Mouse (Mus musculus): ENCODE measurements at regions not wholly inside any gene's neighbourhood (a gene's known extent, or its start where the extent isn't known, plus 50 kb on each side); places are given as distances from the start of the nearest gene placed in this dataset.
"Not testable (repeated sequence)": the region's sequence is repeated elsewhere in the genome, so short reads cannot be mapped to it uniquely, and the experiment has no call there.

DNA sequence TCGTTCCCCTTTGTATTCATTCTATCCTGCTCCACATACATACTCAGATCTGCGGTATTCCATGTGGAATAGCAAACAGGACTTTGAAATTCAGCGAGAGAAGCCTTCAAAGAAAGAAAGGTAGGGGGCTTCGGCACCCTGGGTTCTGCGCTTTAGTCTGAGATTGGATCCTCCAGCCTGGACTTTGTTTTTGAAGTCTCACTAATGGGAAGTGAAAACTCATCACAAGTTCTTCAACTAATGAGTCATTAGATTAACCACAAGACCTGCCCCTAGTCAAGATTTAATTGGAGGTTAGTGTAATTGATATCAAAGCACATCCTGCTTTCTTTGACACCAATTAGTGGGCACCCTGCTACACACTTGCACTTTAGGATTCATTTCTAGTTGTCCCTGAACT lies 492.5 kb upstream of the Zfp960 start:
- Histone ChIP-seq H3K36me3 (ENCODE audit: inconsistent target) (no peaks in the 10 kb centered on the region), H3K4me3 (ENCODE audit: inconsistent target) (no peak overlapping the region), H3K79me2 (ENCODE audit: inconsistent target) (no peaks in the 10 kb centered on the region), H3K27ac (no peak overlapping the region)
- WGBS (ENCODE audit: missing documents): 73% methylated on average over 5 of the region's 5 CpGs

DNA sequence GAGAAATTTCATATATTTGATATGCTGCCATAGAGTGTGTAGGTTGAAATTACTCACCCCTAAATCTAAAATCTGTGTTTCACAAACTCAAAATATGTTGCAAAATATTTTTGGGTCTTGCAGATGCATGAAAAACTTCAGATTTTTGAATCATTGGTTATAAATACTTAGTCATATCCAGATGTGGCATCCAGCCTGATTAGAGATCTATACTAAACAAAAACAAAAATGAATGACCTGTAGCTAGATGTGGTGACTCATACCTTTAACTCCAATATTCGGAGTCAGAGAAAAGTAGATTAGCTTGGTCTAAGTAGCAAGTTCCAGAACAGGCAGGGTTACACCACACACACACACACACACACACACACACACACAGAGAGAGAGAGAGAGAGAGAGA lies 475.1 kb upstream of the Zfp960 start:
- Histone ChIP-seq H3K27ac (no peak overlapping the region), H3K36me3 (ENCODE audit: inconsistent target) (no peaks in the 10 kb centered on the region), H3K79me2 (ENCODE audit: inconsistent target) (no peaks in the 10 kb centered on the region), H3K4me3 (ENCODE audit: inconsistent target) (no peak overlapping the region)
- 67% methylated on average over 1 of the region's 1 CpGs for WGBS (ENCODE audit: missing documents)

DNA sequence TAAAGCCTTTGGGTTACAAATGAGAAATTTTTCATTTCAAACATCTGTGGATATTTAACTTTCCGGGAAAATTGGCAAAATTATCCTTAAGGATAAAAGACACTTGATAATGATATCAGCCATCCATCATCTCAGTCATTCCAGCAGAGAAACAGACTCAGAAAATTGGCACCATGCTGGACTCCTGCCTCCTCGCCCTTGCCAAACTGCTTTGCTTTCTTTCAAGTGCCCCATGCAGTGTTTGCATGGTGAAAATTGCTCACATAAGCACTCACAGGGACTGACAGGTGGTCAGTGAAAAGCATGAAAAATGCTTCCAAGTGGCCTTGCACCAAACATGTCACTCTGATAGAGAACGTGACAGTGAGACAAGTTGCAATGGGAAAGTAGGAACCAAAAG lies 464.2 kb upstream of the Zfp960 start:
- Histone ChIP-seq H3K79me2 (ENCODE audit: inconsistent target) (no peaks in the 10 kb centered on the region), H3K27ac (no peak overlapping the region), H3K4me3 (ENCODE audit: inconsistent target) (no peak overlapping the region), H3K36me3 (ENCODE audit: inconsistent target) (no peaks in the 10 kb centered on the region)
- WGBS (ENCODE audit: missing documents): 74% methylated on average over 3 of the region's 3 CpGs

DNA sequence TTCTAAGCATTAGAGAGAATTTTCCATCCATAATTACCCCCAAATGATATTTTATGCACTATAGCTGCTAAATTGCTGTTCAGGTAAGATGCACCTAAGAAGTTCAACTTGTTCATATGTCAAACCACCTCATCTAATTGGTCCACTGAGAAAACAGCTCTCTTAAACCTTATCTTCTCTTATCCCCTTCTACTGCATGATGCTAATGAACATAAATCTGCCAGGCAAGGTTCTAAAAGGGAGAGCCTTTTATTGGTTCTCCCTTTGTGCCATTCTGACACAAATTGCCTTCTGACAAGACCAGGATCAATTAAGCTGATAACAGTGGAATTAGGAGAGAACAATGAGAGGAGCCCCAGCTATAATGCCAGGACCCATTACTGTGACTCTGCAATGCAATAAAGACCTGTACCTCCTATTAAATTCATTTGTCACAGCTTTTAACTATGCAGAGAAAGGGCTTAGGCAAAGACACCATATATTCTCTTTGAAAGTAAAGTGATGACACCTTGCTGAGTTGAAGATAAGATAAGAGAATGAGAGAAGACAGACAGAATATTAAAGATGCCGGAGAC lies 451.4 kb upstream of the Zfp960 start:
- Histone ChIP-seq H3K36me3 (ENCODE audit: inconsistent target) (no peaks in the 10 kb centered on the region), H3K4me3 (ENCODE audit: inconsistent target) (no peak overlapping the region), H3K79me2 (ENCODE audit: inconsistent target) (no peaks in the 10 kb centered on the region), H3K27ac (no peak overlapping the region)
- 44% methylated on average over 1 of the region's 1 CpGs for WGBS (ENCODE audit: missing documents)

DNA sequence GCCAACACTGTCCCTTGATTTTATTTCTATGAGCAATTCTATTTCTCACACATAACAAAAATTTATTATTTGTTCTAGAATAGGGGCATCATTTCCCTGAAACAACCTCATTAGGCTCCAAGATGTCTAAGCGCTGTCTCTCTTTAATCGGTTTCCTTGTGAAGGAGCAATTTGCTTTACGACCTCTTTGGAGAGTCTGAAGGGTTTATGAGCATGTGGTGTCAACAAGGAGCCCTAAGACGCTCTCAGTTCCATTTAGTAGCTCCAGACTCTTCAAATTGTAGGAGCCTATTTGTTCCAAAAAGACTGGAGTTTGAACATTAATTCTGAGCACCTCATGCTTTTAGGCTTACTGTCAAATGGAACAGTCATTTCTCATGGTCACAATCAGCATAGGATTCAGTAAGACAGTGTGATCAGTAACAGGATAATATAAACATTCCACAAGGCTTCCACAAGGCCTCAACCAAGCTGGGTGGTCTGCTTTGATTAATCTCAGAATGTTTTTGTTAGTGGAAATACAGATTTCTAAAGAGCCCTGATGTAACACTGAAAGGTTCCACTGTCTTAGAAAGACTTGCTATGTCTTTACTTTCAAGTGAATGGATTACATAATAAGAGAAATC lies 441.9 kb upstream of the Zfp960 start:
- Histone ChIP-seq H3K36me3 (ENCODE audit: inconsistent target) (no peaks in the 10 kb centered on the region), H3K4me3 (ENCODE audit: inconsistent target) (no peak overlapping the region), H3K79me2 (ENCODE audit: inconsistent target) (no peaks in the 10 kb centered on the region), H3K27ac (no peak overlapping the region)
- WGBS (ENCODE audit: missing documents): 43% methylated on average over 4 of the region's 4 CpGs

DNA sequence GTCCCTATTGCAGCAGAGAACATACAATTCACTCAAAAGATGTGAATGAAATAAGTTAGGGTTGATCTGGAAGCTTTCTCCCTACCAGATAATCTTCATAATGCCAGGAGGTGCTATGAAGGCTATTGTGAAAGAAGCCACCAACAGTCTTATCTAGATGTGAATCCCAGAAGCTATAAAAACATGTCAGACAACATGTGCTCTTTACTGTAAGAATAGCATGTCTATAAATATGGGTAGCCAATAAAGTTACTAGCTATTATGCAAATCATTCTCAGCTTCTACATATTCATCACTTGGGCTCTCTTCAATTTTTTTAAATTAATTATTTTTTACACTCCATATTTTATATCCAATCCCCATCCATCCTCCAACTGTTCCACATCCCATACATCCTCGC lies 434.1 kb upstream of the Zfp960 start:
- Histone ChIP-seq H3K4me3 (ENCODE audit: inconsistent target) (no peak overlapping the region), H3K79me2 (ENCODE audit: inconsistent target) (no peaks in the 10 kb centered on the region), H3K27ac (no peak overlapping the region), H3K36me3 (ENCODE audit: inconsistent target) (no peaks in the 10 kb centered on the region)
- 65% methylated on average over 1 of the region's 1 CpGs for WGBS (ENCODE audit: missing documents)

DNA sequence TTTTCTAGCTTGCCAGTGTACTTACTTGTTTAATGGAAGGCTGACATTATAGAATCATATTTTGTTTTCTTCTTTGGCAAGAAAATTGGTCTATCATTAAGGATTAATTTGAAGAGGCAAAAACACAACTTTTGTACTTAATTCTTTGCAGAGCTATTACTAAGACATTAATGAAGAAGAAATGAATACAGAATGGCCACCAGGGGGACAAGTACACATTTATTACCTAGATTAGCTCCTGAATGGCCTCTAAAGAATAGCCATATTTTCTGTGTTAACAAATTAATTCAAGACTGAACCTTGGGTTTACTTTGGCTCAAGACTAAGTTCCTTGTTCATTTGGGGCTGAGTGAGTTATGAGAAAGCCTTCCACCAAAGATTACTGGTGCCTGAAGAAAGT lies 430.5 kb upstream of the Zfp960 start:
- no peaks in the 10 kb centered on the region for H3K79me2 ChIP-seq (ENCODE audit: inconsistent target)
- H3K4me3 ChIP-seq (ENCODE audit: inconsistent target): no peak overlapping the region
- no peaks in the 10 kb centered on the region for H3K36me3 ChIP-seq (ENCODE audit: inconsistent target)
- no peak overlapping the region for H3K27ac ChIP-seq

DNA sequence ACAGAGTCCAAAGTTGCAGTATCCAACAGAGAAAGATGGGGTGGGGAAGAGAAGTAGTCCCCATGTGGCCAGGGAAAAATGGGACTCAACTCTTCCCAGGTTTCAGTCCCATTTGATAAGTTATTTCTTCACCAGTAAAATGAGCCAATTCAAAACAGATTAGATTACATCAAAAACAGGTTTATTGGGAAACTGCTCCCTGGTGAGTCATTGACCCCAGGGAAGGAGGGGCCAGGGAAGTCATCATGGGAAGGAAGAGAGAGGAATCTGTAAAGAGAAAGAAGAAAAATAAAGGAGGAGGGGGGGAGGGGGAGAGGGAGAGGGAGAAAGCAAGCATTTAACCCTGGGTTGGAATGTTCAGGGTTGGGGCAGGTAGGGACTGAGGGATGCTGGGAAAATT lies 426.4 kb upstream of the Zfp960 start:
- Histone ChIP-seq H3K36me3 (ENCODE audit: inconsistent target) (no peaks in the 10 kb centered on the region), H3K79me2 (ENCODE audit: inconsistent target) (no peaks in the 10 kb centered on the region), H3K27ac (no peak overlapping the region), H3K4me3 (ENCODE audit: inconsistent target) (no peak overlapping the region)

DNA sequence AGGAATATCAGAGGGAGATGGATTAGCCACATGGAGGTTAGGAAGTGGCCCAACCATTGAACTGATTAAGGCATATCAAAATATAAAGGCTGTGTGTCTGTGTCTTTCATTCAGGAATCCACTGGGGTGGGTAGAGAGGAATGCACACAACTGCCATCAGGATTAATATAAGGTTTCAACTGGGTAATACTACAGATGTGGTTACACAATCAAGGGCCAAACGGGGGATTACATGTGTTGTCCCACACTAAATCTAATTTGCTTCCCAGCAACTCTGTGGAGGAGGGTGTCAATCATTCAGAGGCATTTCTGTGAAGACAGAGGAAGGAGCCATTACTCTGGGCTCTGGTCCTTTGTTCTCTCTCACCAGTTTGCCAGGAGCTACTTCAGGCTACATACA lies 416.0 kb upstream of the Zfp960 start:
- Histone ChIP-seq H3K27ac (no peak overlapping the region), H3K79me2 (ENCODE audit: inconsistent target) (no peaks in the 10 kb centered on the region), H3K4me3 (ENCODE audit: inconsistent target) (no peak overlapping the region), H3K36me3 (ENCODE audit: inconsistent target) (no peaks in the 10 kb centered on the region)
- 100% methylated on average over 1 of the region's 1 CpGs for WGBS (ENCODE audit: missing documents)

DNA sequence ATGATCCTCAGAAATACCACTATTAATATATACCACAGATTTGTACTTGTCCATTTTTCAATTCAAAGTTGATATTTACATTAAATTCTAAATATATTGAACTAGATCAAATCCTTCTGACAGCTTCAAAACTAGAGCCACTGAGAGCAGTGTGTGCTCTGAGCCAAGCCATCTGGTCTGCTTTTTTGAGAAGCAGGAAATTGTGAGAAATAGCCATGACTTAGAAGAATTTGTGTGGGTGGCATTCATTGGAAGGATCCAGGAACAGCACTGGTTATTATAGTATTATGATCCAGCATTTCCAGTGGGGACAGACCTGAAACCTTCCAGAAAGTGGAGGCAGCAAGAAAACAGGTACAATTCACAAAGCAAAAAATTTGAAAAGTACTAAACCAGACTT lies 398.7 kb upstream of the Zfp960 start:
- no peak overlapping the region for H3K27ac ChIP-seq
- no peaks in the 10 kb centered on the region for H3K36me3 ChIP-seq (ENCODE audit: inconsistent target)
- H3K4me3 ChIP-seq (ENCODE audit: inconsistent target): no peak overlapping the region
- no peaks in the 10 kb centered on the region for H3K79me2 ChIP-seq (ENCODE audit: inconsistent target)

DNA sequence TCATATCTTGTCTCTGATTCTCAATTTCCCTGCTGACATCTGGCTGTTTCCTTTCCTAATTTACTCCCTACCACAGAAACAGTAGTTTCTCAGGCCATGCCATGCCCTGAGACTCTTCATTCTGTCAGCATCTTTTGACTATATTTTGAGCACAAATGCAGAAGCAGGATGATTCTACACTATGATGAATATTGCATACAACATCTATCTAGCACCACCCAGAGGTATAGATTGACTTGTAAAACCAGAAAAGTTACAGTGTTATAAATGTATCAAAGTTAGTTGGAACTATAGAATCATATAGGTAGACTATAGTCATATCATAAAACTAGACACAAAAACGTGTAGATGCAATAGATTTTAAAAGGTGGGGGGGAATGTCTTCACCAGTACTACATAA lies 396.3 kb upstream of the Zfp960 start:
- Histone ChIP-seq H3K36me3 (ENCODE audit: inconsistent target) (no peaks in the 10 kb centered on the region), H3K27ac (no peak overlapping the region), H3K79me2 (ENCODE audit: inconsistent target) (no peaks in the 10 kb centered on the region), H3K4me3 (ENCODE audit: inconsistent target) (no peak overlapping the region)
- WGBS (ENCODE audit: missing documents): 54% methylated on average over 1 of the region's 1 CpGs

DNA sequence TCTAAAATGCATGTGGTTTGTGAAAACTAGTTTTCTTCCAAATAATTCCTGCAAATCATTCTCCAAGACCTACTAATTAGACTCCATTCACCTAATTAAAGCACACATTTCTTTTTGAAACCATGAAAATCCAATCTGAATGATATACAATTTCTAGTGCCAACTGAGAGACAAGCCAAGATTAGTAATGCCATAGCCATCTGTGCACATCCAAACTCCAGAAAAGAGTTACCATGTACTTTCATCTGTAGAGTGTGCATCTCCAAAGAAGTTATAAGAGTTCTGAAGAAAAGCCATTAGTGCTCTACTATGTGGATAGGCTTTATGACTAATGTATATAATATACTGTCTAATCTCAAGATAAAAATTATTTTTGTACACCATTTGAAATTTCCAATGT lies 359.7 kb upstream of the Zfp960 start:
- H3K36me3 ChIP-seq (ENCODE audit: inconsistent target): no peaks in the 10 kb centered on the region
- no peaks in the 10 kb centered on the region for H3K79me2 ChIP-seq (ENCODE audit: inconsistent target)
- H3K4me3 ChIP-seq (ENCODE audit: inconsistent target): no peak overlapping the region
- no peak overlapping the region for H3K27ac ChIP-seq

DNA sequence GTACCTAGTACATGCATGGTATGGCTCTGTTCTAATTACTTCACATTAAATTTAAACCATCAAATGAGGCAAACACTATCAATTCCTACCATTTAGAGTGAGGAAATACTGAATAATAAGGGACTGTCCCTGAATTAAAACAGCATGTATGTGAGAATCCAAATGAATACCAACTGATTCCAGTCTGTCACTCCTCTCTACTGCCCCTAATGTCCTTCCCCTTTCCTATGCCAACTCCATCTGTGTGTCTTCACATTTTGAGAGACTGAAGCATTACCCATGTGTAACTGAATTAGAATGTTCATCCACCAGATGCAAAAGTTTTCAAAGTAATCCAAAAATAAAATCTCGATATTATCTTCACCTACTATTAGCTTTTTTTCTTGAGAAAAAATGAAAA lies 358.0 kb upstream of the Zfp960 start:
- Histone ChIP-seq H3K4me3 (ENCODE audit: inconsistent target) (no peak overlapping the region), H3K36me3 (ENCODE audit: inconsistent target) (no peaks in the 10 kb centered on the region), H3K27ac (no peak overlapping the region), H3K79me2 (ENCODE audit: inconsistent target) (no peaks in the 10 kb centered on the region)
- 87% methylated on average over 1 of the region's 1 CpGs for WGBS (ENCODE audit: missing documents)

DNA sequence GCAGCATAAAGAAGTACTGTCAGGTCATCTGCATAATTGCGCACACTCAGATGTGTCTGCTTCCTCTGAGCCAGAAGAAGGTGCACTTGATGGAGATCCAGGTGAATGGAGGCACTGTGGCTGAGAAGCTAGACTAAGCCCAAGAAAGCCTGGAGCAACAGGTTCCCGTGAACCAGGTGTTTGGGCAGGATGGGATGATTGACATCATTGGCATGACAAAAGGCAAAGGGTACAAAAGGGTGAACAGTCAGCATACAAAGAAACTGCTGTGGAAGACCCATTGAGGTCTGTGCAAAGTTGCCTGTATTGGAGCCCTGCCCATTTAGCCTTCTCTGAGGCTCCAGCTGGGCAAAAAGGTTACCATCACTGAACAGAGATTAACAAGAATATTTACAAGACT lies 337.0 kb upstream of the Zfp960 start:
- no peak overlapping the region for H3K4me3 ChIP-seq (ENCODE audit: inconsistent target)
- 89% methylated on average over 2 of the region's 2 CpGs for WGBS (ENCODE audit: missing documents)
- H3K27ac ChIP-seq: no peak overlapping the region
- H3K36me3 ChIP-seq (ENCODE audit: inconsistent target): no peaks in the 10 kb centered on the region
- no peaks in the 10 kb centered on the region for H3K79me2 ChIP-seq (ENCODE audit: inconsistent target)

DNA sequence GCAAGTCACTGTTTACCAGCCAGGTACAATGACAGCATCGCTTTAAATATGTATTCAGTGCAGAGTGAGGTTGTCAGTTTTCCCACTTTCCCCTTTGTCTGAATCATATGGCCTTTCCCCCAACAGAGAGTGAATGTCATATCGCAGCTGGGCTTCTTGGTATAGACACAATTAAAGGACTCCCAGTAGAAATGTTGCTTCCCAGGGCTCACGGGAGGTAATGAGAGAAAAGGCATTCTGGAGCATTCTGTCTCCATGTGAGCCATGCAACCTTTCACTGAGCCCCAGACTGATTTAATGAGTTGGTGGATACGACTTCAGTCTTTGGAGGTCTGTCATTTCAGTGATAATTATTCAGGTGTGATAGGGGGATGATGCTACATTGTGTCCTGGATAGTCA lies 310.8 kb upstream of the Zfp960 start:
- Histone ChIP-seq H3K36me3 (ENCODE audit: inconsistent target) (no peaks in the 10 kb centered on the region), H3K4me3 (ENCODE audit: inconsistent target) (no peak overlapping the region), H3K27ac (no peak overlapping the region), H3K79me2 (ENCODE audit: inconsistent target) (no peaks in the 10 kb centered on the region)
- 85% methylated on average over 4 of the region's 4 CpGs for WGBS (ENCODE audit: missing documents)

DNA sequence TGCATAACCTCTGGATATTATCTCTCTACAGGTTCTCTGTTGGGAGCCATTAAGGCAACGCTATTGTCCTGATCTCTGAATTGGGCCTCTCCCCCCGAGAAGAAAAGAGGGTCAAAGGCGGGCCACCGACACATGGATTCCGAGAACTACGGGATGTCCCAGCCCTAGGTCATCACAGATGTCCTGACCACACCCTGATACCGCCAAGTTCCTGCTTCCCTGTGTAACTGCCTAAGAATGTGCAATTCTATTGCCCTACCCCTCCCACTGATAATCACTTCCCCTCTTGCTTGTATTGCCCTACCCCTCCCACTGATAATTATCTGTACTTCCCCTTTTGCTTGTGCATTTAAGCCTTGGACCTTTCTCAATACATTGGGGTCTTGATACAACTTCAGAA lies 293.3 kb upstream of the Zfp960 start:
- H3K4me3 ChIP-seq (ENCODE audit: inconsistent target); H3K79me2 ChIP-seq (ENCODE audit: inconsistent target); H3K36me3 ChIP-seq (ENCODE audit: inconsistent target); H3K27ac ChIP-seq: not testable (repeated sequence)
- WGBS (ENCODE audit: missing documents): 73% methylated on average over 4 of the region's 7 CpGs

All from macrophage (primary cell).